Mouse (Mus musculus) lung, postnatal 0 days (tissue): ENCODE measurements around the gene Slc7a10. TPM values are rescaled to one million over a fixed set of nuclear protein-coding genes. Genes with fewer than 3 reads are reported as not detected.

Experiments used
- ATAC-seq: fragments of 200-750 bp; cut with Nextera tagmentation; 2 replicates; pipeline ENCODE4 v1.8.0; 2017; ENCODE audit warnings: moderate library complexity
- DNase-seq: peaks from one replicate; pipeline ENCODE4 v3.0.0-alpha.2; 2016; ENCODE audit warnings: low spot score
- H3K27ac ChIP-seq: fragments of 300-500 bp; sonication (generic); 2 replicates; pipeline ENCODE4 v1.5.1; 2014; ENCODE audit warnings: antibody characterized with exemption, mild to moderate bottlenecking, low read length, mixed read lengths
- H3K27me3 ChIP-seq: fragments of 300-500 bp; sonication (generic); replicated peaks from 2 replicates; pipeline ENCODE4 v1.6.1; 2014; ENCODE audit warnings: low read length, mixed read lengths; ENCODE audit not compliant: insufficient read depth
- H3K36me3 ChIP-seq: fragments of 300-500 bp; sonication (generic); 2 replicates; pipeline ENCODE4 v1.6.1; 2014; ENCODE audit warnings: low read length, mixed read lengths; ENCODE audit not compliant: insufficient read depth
- H3K4me1 ChIP-seq: fragments of 300-500 bp; sonication (generic); 2 replicates; pipeline ENCODE4 v1.6.1; 2014; ENCODE audit warnings: antibody characterized with exemption, low read depth, low read length, mixed read lengths; ENCODE audit not compliant: insufficient read depth
- H3K4me2 ChIP-seq: fragments of 300-500 bp; sonication (generic); replicated peaks from 2 replicates; pipeline ENCODE4 v1.6.1; 2014; ENCODE audit warnings: low read depth, mild to moderate bottlenecking, low read length, moderate library complexity, mixed read lengths
- H3K4me3 ChIP-seq: fragments of 300-500 bp; sonication (generic); 2 replicates; pipeline ENCODE4 v1.5.1; 2014; ENCODE audit warnings: low read depth, low read length
- H3K9ac ChIP-seq: fragments of 300-500 bp; sonication (generic); replicated peaks from 2 replicates; pipeline ENCODE4 v1.6.1; 2014; ENCODE audit warnings: low read depth, mild to moderate bottlenecking
- H3K9me3 ChIP-seq: fragments of 300-500 bp; sonication (generic); 2 replicates; pipeline ENCODE4 v1.6.1; 2016; ENCODE audit warnings: low read length, mixed read lengths
- CTCF ChIP-seq: IDR thresholded peaks from 2 replicates; pipeline ENCODE4 v1.5.1; 2016; ENCODE audit warnings: antibody characterized with exemption, mild to moderate bottlenecking
- EP300 ChIP-seq: IDR thresholded peaks from 2 replicates; pipeline ENCODE4 v1.6.1; 2016; ENCODE audit warnings: antibody characterized with exemption, mild to moderate bottlenecking, control low read depth
- WGBS: fragments of 180-500 bp; shearing (Covaris S2); extraction: QIAGEN DNeasy Blood & Tissue Kit; methylation state at CpG from one replicate; pipeline ENCODE4 v1.1.7; 2014; 5-methylcytosine and 5-hydroxymethylcytosine counted together
- polyA plus RNA-seq: library from polyadenylated mRNA; unstranded; fragments of >200 nt; fragmentation: Nextera tagmentation; extraction: Ambion mirVana; gene quantifications from 2 replicates; pipeline ENCODE4 v1.2.1, GENCODE M21; 2015

The Slc7a10 gene
- 20.1 and 21.7 TPM in 2 replicates for polyA plus RNA-seq

- Histone ChIP-seq H3K9ac (0 out of 2 replicates have a peak within 1 kb of the TSS, but pooled peaks have one; percentile 5), H3K27me3 (peaks cover 19% of the 10 kb centered on the region), H3K27ac (no peak within 1 kb of the TSS), H3K4me2 (peak within 1 kb of the TSS; percentile 59), H3K4me3 (peak within 1 kb of the TSS; percentile 33), H3K9me3 (peaks cover 4% of the 10 kb centered on the region), H3K4me1 (0 out of 2 replicates have a peak, but pooled peaks cover 2% of the 10 kb centered on the region), H3K36me3 (no peaks in the 10 kb centered on the region)
- no peak; the same call in 1 of the 2 replicates for TF ChIP-seq CTCF
- TF ChIP-seq EP300: no peak
- peak; percentile 38 for ATAC-seq
- peak; percentile 23 for DNase-seq
- WGBS: 2% methylated on average over 39 of the region's 43 CpGs
Observed at GRCm38 (mm10) chr7:35185889-35186569, at the start of gene Slc7a10. Gene Slc7a10 (plus strand): TSS chr7:35186385.

GRCm38 (mm10) chr7:35137524-35137923, 48.7 kb upstream of the Slc7a10 start:
- no peak for ATAC-seq
- 80% methylated on average over 1 of the region's 1 CpGs for WGBS
- Histone ChIP-seq H3K9ac (no peak overlapping the region), H3K36me3 (no peaks in the 10 kb centered on the region), H3K4me1 (peaks cover 14% of the 10 kb centered on the region), H3K27me3 (no peaks in the 10 kb centered on the region), H3K9me3 (no peaks in the 10 kb centered on the region), H3K27ac (no peak overlapping the region), H3K4me2 (no peak overlapping the region), H3K4me3 (no peak overlapping the region)
- TF ChIP-seq CTCF (no peak), EP300 (no peak)
- DNase-seq: no peak

DNA sequence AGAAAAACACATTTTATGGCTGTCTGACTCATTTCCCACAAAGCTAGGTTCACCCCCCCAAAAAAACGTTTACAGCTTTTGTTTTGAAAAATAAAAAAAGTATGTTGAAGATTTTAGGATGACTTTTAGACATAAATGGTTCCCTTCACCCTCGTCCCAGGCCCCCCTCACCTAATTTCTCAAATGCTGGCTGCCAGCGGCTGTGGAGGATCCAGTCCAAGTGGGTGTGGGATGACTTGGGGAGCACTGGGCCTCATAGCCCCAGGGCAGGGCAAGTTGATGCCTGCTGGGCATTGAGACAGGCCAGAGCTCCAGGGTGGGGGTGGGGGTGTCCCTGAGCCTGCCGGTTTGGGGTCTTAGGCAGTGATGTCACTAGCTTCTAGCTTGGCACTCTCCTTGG, 47.7 kb upstream of the Slc7a10 start:
- 51% methylated on average over 4 of the region's 4 CpGs for WGBS

DNA sequence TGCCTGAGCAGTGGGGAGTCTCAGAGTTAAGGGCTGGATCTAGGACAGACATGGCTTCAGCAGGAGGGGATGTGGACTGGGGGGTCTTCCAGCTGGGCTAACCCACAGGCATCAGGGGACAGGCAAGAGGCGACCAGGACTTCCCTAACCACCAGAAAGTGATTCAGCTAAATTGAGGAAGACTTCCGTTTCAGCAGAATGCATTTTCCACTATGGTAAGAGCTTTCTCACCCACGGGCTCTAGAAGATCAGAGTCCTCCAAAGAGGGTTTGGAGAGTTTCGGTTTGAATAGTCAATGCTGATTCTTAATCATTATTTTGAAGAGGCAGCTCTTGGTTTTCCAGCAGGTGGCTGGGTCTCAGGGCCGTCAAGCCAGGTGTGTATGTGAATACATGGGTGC, 46.3 kb upstream of the Slc7a10 start:
- WGBS: 79% methylated on average over 5 of the region's 5 CpGs

More for the DNA sequence above, 47.7 kb upstream of the Slc7a10 start:
- TF ChIP-seq EP300: no peak
- no peak for TF ChIP-seq CTCF
- H3K36me3 ChIP-seq: no peaks in the 10 kb centered on the region
- H3K4me2 ChIP-seq: no peak overlapping the region
- no peak overlapping the region for H3K4me3 ChIP-seq
- no peaks in the 10 kb centered on the region for H3K9me3 ChIP-seq
- no peak for DNase-seq
- no peak overlapping the region for H3K9ac ChIP-seq
- no peaks in the 10 kb centered on the region for H3K27me3 ChIP-seq
- H3K4me1 ChIP-seq: peaks cover 14% of the 10 kb centered on the region
- H3K27ac ChIP-seq: no peak overlapping the region
- no peak for ATAC-seq

DNA sequence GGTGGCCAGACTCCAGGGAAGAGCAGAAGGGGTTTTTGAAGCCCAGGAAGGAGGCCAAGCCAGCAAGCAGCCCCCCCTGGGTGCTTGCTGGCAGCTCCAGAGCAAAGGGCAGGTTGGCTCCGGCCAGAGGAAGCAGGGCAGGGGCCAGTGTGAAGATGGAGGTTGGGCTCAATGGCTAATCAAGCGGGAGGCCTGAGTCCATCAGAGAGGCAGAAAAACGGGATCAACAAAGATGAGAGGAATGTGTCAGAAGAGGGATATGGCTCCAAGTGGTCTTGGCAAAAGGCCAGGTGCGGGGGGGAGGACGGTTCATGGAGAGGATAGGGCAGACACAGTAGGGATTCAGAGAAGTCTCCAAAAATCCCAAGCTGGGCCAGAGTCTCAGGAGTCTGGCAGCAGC, 44.7 kb upstream of the Slc7a10 start:
- Histone ChIP-seq H3K4me2 (no peak overlapping the region), H3K9ac (no peak overlapping the region), H3K9me3 (no peaks in the 10 kb centered on the region), H3K27ac (0 out of 2 replicates have a peak overlapping the region, but pooled peaks have one; percentile 14), H3K4me1 (peaks cover 7% of the 10 kb centered on the region; the same call in 1 of the 2 replicates), H3K36me3 (no peaks in the 10 kb centered on the region), H3K27me3 (no peaks in the 10 kb centered on the region), H3K4me3 (no peak overlapping the region)
- ATAC-seq: peak; percentile 5; the same call in 1 of the 2 replicates
- no peak for TF ChIP-seq EP300
- no peak for TF ChIP-seq CTCF
- peak; percentile 47 for DNase-seq
- WGBS: 26% methylated on average over 5 of the region's 5 CpGs

More for the DNA sequence above, 46.3 kb upstream of the Slc7a10 start:
- Histone ChIP-seq H3K27ac (no peak overlapping the region), H3K36me3 (no peaks in the 10 kb centered on the region), H3K4me1 (peaks cover 11% of the 10 kb centered on the region), H3K4me3 (no peak overlapping the region), H3K9ac (no peak overlapping the region), H3K4me2 (no peak overlapping the region), H3K27me3 (no peaks in the 10 kb centered on the region), H3K9me3 (no peaks in the 10 kb centered on the region)
- DNase-seq (no peak), ATAC-seq (no peak)
- no peak for TF ChIP-seq CTCF
- no peak for TF ChIP-seq EP300

- Histone ChIP-seq H3K27me3 (no peaks in the 10 kb centered on the region), H3K4me3 (no peak overlapping the region), H3K4me1 (peaks cover 12% of the 10 kb centered on the region; the same call in 1 of the 2 replicates), H3K27ac (no peak overlapping the region), H3K9me3 (no peaks in the 10 kb centered on the region), H3K36me3 (no peaks in the 10 kb centered on the region), H3K9ac (no peak overlapping the region), H3K4me2 (no peak overlapping the region)
- DNase-seq (no peak), ATAC-seq (no peak)
- no peak for TF ChIP-seq CTCF
- TF ChIP-seq EP300: no peak
- WGBS: 62% methylated on average over 8 of the region's 8 CpGs
Observed at GRCm38 (mm10) chr7:35142522-35142921, 43.7 kb upstream of the Slc7a10 start.
